Mouse (Mus musculus): ENCODE data around the gene Krtap5-5. TPM values are rescaled to one million over a fixed set of nuclear protein-coding genes. Genes with fewer than 3 reads are reported as not detected.
"Not testable (repeated sequence)": the region's sequence is repeated elsewhere in the genome, so short reads cannot be mapped to it uniquely, and the experiment has no call there.

Krtap5-5 gene
- total RNA-seq (2021), result not detected

DNA sequence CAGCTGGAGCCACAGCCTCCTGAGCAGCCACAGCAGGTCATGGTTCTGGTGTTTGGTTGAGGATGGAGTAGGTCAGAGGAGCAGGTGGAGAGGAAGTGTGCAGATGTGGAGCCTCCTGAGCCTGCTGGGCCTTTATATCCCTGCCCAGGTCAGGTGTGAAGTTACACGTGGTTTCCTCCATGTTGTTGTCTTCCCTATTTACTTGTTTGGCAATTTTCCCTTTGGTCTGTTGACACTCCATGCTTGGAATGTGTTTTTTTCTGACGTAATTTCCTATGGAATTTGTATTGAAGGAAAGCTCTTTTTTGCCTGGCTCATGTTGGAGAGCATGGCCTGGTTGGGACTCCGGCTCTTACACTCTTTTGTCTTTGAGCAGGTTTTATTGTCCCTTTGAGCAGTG is at the start of gene Krtap5-5:
Krtap5-5 (minus strand) TSS at position 101 of the 400 bp plus-strand sequence.
- DNase-seq, result not testable (repeated sequence)

DNA sequence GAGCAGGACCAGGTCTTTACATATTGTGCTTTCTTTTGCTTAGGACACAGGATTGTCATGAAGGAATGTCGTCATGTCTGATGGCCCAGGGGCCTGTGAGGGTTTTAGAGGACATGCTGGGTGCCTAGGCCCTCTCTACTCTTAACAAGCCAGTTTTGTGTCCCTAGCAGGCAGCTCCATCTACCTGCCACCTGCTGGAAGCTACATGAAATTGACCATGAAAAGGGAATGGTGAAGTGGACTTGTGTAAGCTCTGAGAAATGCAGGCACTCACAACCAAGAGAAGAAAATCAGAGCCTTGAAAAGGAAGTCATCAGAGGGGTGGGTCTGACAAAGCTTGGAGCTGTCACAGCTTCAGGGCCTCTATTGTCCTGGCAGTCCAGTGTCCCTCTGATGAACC is 49.5 kb upstream of the Krtap5-5 start:
- DNase-seq, result not testable (repeated sequence)

DNA sequence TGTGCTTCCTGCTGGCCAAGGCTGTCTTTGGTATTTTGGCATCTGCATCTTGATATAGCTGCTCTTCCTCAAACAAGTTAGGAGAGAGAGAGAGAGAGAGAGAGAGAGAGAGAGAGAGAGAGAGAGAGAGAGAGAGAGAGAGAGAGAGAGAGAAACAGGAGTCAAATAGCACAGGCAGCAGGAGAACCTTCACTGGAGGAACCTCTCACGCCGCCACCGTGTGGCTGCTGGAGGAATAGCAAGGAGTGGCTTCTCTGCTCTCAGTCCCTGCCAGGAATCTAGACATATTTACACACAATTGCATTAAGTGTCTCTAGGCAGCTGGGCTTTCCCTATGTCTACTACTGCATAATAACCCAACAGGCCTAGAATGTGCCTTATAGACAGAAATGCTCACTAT is 48.4 kb upstream of the Krtap5-5 start:
- DNase-seq, result peak; percentile 52 to 58

DNA sequence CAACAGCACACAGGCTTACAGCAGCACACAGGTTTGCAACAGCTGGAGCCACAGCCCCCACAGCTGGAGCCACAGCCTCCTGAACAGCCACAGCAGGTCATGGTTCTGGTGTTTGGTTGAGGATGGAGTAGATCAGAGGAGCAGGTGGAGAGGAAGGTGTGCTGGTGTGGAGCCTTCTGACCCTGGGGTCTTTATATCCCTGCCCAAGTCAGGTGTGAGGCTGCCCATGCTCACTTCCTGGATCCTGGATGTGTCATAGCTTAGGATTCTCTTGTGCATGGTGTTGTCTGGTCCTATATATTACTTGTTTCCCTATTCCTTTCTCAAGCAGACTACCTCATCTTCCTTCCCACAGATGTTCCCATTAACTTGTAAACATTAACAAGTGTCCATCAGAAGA is 44.5 kb upstream of the Krtap5-5 start, which contains the start of gene Gm4559:
Gm4559 (minus strand) TSS at position 101 of the 400 bp plus-strand sequence.
- DNase-seq, result not testable (repeated sequence)

DNA sequence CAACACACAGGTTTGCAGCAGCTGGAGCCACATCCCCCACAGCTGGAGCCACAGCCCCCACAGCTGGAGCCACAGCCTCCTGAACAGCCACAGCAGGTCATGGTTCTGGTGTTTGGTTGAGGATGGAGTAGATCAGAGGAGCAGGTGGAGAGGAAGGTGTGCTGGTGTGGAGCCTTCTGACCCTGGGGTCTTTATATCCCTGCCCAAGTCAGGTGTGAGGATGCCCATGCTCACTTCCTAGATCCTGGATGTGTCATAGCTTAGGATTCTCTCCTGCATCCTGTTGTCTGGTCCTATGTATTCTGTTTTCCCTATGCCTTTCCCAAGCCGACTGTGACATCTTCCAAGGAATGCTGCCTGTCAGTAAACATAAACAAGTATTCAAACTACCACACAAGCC is 28.5 kb upstream of the Krtap5-5 start, which contains the start of gene Gm2431:
Gm2431 (minus strand) TSS at position 101 of the 400 bp plus-strand sequence.
- not testable (repeated sequence) for DNase-seq

DNA sequence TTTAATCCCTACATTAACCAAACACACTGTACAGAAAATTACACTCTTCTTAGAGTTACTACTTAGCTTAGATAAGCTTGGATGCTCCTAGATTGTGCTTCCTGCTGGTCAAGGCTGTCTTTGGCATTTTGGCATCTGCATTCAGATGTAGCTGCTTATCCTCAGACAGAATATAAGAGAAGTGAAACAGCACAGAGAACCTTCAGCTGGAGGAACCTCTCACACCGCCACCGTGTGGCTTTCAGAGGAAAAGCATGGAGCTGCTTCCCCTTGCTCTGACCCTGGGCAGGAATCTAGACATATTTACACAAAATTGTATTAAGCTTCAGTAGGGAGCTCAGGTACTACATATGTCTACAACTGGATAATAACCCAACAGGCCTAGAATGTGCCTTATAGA is 25.7 kb upstream of the Krtap5-5 start:
- DNase-seq, result peak; percentile 6 to 24

DNA sequence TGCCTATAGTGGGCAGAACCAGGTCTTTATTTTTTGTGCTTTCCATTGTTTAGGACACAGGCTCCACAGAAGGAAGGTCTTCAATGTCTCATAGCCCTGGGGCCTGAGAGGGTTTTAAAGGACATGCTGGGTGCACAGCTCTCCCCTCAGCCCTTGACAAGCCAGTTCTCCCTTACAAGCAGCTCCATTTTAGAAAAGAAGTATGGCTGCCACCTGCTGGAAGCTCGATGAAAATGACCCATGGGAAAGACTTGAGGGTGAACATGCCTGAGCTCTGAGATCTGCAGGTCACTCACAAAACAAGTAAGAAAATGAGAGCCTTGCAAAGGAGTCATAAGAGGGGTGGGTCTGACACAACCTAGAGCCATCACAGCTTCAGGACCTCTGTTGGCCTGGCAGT is 20.1 kb upstream of the Krtap5-5 start:
- peak; percentile 13 to 24 for DNase-seq

DNA sequence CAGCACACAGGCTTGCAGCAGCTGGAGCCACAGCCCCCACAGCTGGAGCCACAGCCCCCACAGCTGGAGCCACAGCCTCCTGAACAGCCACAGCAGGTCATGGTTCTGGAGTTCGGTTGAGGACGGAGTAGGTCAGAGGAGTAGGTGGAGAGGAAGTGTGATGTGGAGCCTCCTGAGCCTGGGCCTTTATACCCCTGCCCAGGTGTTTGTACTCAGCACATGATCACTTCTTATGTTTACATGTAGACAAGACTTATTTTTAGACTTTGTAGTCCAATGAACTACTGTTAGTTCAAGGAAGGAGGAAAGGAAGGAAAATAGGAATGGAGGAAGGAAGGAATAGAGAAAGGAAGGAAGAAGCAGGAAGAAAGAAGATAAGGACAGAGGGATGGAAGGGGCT is 11.2 kb upstream of the Krtap5-5 start, which contains the start of gene Gm40460:
Gm40460 (minus strand) TSS at position 101 of the 400 bp plus-strand sequence.
- no peak for DNase-seq

DNA sequence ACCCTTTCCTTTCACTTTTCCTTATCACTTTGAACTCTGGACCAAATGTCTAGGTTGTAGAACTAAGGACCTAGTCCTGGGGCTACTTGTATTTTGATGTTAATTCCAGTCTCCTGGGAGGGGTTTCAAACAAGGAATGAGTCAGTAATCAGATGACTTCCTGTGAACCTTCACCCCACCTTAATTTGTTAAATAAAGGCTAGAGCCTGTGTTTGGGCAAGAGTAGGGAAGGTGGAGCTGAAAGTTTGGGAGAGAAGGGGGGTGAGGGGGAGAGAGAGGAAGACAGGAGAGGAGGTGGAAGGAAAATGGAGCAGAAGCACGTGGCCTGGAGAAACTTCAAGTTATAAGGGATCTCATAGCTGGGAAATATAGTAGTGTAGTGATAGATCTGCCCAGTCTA is 1.8 kb upstream of the Krtap5-5 start:
- no peak for DNase-seq

DNA sequence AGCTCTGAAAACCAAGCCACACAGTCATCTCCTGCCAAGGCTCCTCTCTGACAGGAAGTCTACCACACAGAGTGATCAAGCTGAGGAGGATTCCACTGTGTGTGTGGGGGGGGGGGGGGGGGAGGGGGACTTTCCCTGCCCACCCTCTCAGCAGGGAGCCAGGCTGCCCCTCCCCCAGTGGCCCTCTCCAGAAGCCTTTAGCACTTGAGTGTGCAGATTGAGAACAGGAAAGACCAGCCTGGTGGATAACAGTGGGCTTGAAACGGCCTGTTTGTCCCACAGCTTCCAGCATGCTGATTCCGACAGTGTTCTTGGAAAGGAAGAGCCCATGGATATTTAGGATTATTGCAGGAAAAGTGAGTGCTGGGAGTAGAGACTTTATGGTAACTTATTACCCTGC is 5.3 kb downstream of the Krtap5-5 start:
- no peak for DNase-seq

DNA sequence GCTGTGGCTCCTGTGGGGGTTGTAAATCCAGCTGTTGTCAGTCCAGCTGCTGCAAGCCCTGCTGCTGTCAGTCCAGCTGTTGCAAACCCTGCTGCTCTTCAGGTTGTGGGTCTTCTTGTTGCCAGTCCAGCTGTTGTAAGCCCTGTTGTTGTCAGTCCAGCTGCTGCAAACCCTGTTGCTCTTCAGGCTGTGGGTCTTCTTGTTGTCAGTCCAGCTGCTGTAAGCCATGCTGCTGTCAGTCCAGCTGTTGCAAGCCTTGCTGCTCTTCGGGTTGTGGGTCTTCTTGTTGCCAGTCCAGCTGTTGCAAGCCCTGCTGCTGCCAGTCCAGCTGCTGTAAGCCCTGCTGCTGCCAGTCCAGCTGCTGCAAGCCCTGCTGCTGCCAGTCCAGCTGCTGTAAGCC is 17.6 kb downstream of the Krtap5-5 start:
- DNase-seq, result not testable (repeated sequence)

DNA sequence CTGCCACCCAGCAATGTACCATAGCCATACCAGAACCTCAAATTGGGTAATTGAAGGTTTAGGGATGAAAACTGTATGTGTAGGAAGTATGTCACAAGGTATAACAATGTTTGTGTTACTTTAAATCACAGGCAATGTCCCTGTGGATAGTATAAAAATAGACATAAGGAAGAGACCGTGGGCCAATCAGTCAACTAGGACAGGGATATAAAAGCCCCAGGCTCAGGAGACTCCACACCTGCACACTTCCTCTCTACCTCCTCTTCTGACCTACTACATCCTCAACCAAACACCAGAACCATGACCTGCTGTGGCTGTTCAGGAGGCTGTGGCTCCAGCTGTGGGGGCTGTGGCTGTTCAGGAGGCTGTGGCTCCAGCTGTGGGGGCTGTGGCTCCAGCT is 18.2 kb downstream of the Krtap5-5 start, which contains the start of gene Gm7579:
Gm7579 (plus strand) TSS at position 301 of the 400 bp plus-strand sequence.
- DNase-seq, result no peak

DNA sequence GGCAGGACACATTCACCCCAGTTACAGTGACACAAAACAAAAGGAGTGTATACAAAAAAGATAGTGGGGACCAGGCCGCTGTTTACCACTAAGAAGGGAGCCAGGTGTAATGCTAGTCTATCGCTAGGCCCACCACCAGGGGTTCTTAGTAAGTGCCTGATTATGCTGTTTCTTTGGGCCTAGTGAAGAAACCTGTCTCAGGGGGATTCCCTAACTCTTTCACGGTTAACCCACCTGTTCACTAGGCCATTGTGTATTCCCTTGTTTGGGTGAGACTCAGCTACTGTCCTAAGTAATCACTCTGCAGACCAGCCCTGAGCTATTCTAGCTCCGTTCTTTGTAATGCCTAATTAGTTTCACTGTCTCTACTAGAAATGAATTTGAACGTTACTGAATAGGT is 22.9 kb downstream of the Krtap5-5 start:
- not testable (repeated sequence) for DNase-seq

DNA sequence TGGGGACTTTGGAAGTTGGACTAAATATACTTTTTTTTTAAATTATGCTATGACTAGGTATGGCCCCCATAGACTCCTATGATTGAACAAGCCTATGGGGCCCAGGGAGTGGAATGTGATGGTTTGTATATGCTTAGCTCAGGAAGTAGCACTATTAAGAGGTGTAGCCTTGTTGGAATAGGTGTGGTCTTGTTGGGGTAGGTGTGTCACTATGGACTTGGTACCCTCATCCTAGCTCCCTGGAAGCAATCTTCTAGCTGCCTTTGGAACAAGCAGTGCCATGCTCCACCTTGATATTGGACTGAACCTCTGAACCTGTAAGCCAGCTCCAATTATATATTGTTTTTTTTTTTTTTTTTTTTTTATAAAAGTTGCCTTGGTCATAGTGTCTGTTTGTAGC is 24.3 kb downstream of the Krtap5-5 start:
- no peak for DNase-seq

DNA sequence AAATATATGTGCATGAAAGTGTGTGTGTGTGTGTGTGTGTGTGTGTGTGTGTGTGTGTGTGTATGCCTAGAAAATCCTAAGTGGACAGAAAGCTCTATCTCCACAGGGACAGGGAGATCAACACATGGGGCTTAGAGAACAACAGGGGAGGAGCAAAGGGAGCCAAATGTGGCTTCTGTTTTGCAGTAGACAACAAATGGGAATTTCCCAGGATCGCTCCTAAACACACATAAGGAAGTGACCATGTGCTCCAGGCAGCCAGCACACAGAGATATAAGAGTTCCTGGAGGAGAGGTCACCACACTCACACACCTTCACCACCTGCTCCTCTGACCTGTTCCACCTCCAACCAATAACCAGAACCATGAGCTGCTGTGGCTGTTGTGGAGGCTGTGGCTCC is 28.7 kb downstream of the Krtap5-5 start, which contains the start of gene Krtap5-3:
Krtap5-3 (plus strand) TSS at position 301 of the 400 bp plus-strand sequence.
- no peak for DNase-seq

DNA sequence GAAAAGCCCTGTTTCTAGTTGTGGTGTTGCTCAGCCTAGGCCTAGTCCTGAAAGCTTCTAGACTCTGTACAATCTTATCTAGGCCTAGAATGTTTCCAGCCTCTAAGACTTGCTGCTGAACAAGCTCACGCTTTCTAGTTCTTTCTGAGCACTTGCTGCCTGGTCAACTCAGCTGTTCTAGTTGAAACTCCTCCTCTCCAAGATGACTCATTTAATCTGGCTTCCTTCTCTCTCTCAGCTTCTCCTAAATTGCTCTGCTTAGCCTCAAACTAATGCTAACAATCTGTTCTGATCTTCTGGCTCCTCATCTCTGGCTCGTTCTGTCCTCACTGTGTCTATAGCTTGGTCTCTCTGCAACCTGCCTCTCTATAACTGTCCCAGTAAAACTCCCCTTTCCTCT is 31.0 kb downstream of the Krtap5-5 start:
- no peak for DNase-seq

DNA sequence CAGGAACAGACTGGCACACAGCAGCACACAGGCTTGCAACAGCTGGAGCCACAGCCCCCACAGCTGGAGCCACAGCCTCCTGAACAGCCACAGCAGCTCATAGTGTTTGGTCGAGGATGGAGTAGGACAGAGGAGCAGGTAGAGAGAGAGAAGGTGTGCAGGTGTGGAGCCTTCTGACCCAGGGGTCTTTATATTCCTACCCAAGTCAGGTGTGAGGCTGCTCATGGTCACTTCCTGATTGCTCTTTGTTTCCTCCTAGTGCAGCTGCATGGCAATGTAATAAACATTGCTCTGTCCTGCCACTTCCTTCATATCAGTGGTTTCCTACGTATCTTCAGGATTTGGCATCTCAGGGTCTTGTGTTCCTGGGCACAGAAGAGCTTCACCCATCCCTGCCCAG is 39.5 kb downstream of the Krtap5-5 start, which contains the start of gene Gm10153:
Gm10153 (minus strand) TSS at position 101 of the 400 bp plus-strand sequence.
- no peak for DNase-seq

DNA sequence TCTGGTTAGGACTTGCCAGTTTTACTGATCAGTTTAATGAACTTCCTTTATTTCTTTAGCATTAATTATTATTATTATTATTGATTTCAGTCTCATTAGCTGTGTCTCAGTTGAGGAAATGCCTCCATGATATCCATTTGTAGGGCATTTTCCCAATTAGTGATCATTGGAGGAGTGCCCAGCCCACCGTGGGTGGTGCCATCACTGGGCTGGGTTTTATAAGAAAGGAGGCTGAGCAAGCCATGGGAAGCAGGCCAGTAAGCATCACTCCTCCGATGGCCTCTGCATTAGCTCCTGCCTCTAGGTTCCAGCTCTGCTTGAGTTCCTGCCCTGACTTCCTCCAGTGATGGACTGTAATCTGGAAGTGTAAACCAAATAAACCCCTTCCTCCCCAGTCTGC is 41.6 kb downstream of the Krtap5-5 start:
- DNase-seq, result no peak

DNA sequence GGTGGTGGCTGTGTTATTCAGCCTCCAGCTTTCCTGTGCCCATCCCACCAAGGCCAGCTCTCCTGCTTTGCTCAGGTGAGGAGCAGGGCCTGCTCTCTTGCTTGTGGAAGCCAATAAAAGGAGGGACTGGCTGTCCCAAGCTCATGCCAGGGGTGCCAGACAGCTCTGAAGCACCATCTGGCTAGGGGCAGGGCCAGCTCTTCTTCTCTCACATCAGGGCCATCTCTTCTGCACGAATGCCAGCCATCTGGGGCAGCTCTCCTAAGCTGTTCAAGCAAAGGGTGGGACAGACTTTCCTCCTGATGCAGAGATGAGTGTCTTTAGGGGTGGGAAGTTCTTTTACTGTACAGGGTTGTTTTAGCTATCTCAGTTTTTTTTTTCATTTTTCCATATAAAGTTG is 48.8 kb downstream of the Krtap5-5 start:
- no peak for DNase-seq

Other genes with a start within 250 kb of the Krtap5-5 start
- 10 to 100 TPM; 28.4 to 29.9 TPM for gene Mob2, start 168.9 kb downstream of the Krtap5-5 start, total RNA-seq (2021)
- 100 to 1,000 TPM; 123 to 125 TPM for gene Dusp8, start 134.1 kb downstream of the Krtap5-5 start, total RNA-seq (2021)
- gene Gm45618, start 109.2 kb downstream of the Krtap5-5 start, total RNA-seq (2021), result not detected
- not detected for gene Gm39115, start 93.9 kb downstream of the Krtap5-5 start, total RNA-seq (2021)
- not detected for gene Gm45337, start 85.4 kb downstream of the Krtap5-5 start, total RNA-seq (2021)
- gene Gm29735, start 72.9 kb downstream of the Krtap5-5 start, total RNA-seq (2021), result not detected
- not detected for gene Gm4553, start 64.2 kb downstream of the Krtap5-5 start, total RNA-seq (2021)
- not detected for gene Krtap5-2, start 54.0 kb downstream of the Krtap5-5 start, total RNA-seq (2021)
- not detected for gene Gm10153, start 39.6 kb downstream of the Krtap5-5 start, total RNA-seq (2021)
- not detected for gene Krtap5-3, start 28.6 kb downstream of the Krtap5-5 start, total RNA-seq (2021)
- not detected for gene Gm7579, start 18.1 kb downstream of the Krtap5-5 start, total RNA-seq (2021)
- gene Gm40460, start 11.1 kb upstream of the Krtap5-5 start, total RNA-seq (2021), result not detected
- gene Gm2431, start 28.4 kb upstream of the Krtap5-5 start, total RNA-seq (2021), result not detected
- not detected for gene Gm4559, start 44.4 kb upstream of the Krtap5-5 start, total RNA-seq (2021)
- not detected for gene Krtap5-1, start 67.1 kb upstream of the Krtap5-5 start, total RNA-seq (2021)
- gene Krtap5-4, start 73.6 kb upstream of the Krtap5-5 start, total RNA-seq (2021), result not detected
- gene Ifitm10, start 143.8 kb upstream of the Krtap5-5 start, total RNA-seq (2021), result 10 to 100 TPM; 34.2 to 35.7 TPM
- not detected for gene Gm49369, start 152.7 kb upstream of the Krtap5-5 start, total RNA-seq (2021)
- 100 to 1,000 TPM; 289 to 292 TPM for gene Ctsd, start 158.1 kb upstream of the Krtap5-5 start, total RNA-seq (2021)
- gene Syt8, start 204.9 kb upstream of the Krtap5-5 start, total RNA-seq (2021), result not detected
- not detected for gene Tnni2, start 211.8 kb upstream of the Krtap5-5 start, total RNA-seq (2021)
- 1 to 10 TPM; 1.2 to 3.4 TPM for gene Lsp1, start 230.8 kb upstream of the Krtap5-5 start, total RNA-seq (2021)